Mouse (Mus musculus): ENCODE results near the gene C1rl.

GRCm38 (mm10) chr6:124505028-124505427, 12.1 kb downstream of the C1rl start:
- no peak for TF ChIP-seq POLR2A (IDR thresholded peaks at IDR 0.05; ENCODE audit: extremely low read depth, insufficient read depth, low read length)
- no peak for TF ChIP-seq CTCF (IDR thresholded peaks at IDR 0.05; ENCODE audit: low read depth, low read length)
